Mouse (Mus musculus): ENCODE data around the gene Avl9. TPM values are rescaled to one million over a fixed set of nuclear protein-coding genes. Genes with fewer than 3 reads are reported as not detected.
A peak's percentile ranks its signal among the peaks of the same experiment; 100 is the strongest.

The Avl9 gene
- polyA plus RNA-seq, 1 experiment from 2014 or later: 26.5 TPM

GRCm38 (mm10) chr6:56797311-56798151, 82.8 kb downstream of the Avl9 start, which contains the start of gene Kbtbd2:
TSS of gene Kbtbd2 (minus strand) at chr6:56797813.
- Histone ChIP-seq H3K9me3 (ENCODE audit: control insufficient read depth, low read depth, low read length) (no peaks in the 10 kb centered on the region), H3K4me2 (replicated peaks; ENCODE audit: low read depth, low read length) (peak within 1 kb of the TSS; percentile 84), H3K4me1 (ENCODE audit: control insufficient read depth, insufficient read depth, low read length) (peaks cover 5% of the 10 kb centered on the region; the same call in 1 of the 2 replicates), H3K36me3 (ENCODE audit: control insufficient read depth, insufficient read depth, low read length) (no peaks in the 10 kb centered on the region), H3K27me3 (ENCODE audit: control insufficient read depth, insufficient read depth, low read length) (no peaks in the 10 kb centered on the region), H3K4me3 (ENCODE audit: low read depth, low read length) (peak within 1 kb of the TSS; percentile 81), H3K9ac (replicated peaks; ENCODE audit: low read depth, low read length) (peak within 1 kb of the TSS; percentile 90), H3K27ac (ENCODE audit: low read length) (peak within 1 kb of the TSS; percentile 99)
- under 1% methylated on average over 92 of the region's 98 CpGs for WGBS
- ATAC-seq (ENCODE audit: insufficient number of reproducible peaks, insufficient read depth, low FRiP score, low read depth): peak; percentile 94

DNA sequence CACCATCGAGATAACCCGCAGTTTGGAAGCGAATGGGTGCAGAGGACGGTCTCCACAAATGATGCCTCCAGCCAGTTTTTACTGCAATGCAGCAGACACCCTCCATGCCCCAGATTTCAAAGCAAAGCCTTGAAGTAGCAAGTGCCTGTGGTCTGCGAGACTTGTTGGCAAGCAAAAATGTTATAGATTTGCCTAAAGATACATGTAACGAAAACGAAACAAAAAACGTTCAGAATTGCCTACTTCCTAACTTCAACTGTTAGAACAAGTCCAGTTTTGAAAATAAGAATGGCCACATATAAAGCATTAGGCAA, 83.4 kb downstream of the Avl9 start:
- Histone ChIP-seq H3K9ac (replicated peaks; ENCODE audit: low read depth, low read length) (peak overlapping the region; percentile 90), H3K4me3 (ENCODE audit: low read depth, low read length) (peak overlapping the region; percentile 81), H3K27me3 (ENCODE audit: control insufficient read depth, insufficient read depth, low read length) (no peaks in the 10 kb centered on the region), H3K4me2 (replicated peaks; ENCODE audit: low read depth, low read length) (peak overlapping the region; percentile 84), H3K27ac (ENCODE audit: low read length) (peak overlapping the region; percentile 99), H3K36me3 (ENCODE audit: control insufficient read depth, insufficient read depth, low read length) (no peaks in the 10 kb centered on the region), H3K4me1 (ENCODE audit: control insufficient read depth, insufficient read depth, low read length) (peaks cover 5% of the 10 kb centered on the region; the same call in 1 of the 2 replicates), H3K9me3 (ENCODE audit: control insufficient read depth, low read depth, low read length) (no peaks in the 10 kb centered on the region)
- WGBS: 16% methylated on average over 8 of the region's 8 CpGs
- ATAC-seq (ENCODE audit: insufficient number of reproducible peaks, insufficient read depth, low FRiP score, low read depth): no peak

DNA sequence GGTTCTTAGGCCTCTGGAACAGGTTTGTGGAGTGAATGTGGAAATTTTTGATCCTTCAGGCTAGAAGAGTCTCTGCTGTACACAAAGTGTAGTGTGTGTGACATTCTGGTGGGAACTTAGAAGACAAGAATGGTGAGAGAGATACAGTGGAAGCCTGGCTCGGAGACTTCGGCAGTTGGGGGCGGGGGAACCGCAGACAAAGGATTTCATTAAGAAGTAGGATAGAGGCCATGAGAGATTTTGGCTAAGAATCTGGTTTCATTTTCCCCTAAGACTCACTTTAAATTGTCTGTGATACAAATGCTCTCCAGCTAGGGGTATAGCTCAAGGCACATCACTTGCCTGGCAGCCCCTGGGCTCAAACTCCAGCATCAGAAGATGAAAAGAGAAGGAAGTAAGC, 90.3 kb downstream of the Avl9 start:
- H3K27ac ChIP-seq (ENCODE audit: low read length): no peak overlapping the region
- no peak for ATAC-seq (ENCODE audit: insufficient number of reproducible peaks, insufficient read depth, low FRiP score, low read depth)

DNA sequence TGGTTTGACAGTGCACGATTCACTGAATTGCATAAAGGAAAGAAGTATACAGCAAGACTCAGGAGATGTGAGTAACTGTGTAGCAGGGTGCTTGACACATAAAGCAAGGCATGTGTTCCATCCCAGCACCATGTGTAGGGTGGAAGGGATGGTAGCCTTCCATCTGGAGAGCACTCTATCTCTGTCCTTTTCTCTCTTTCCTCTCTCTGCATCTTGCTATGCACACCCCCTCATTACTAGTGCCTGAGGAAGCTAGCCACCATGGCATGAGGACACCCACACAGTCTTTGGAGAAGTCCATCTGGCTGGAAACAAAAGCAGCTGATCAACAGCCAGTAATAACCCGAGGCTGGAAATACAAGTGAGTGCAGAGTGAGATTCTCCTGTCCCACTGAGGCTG, 91.5 kb downstream of the Avl9 start:
- WGBS: 73% methylated on average over 2 of the region's 2 CpGs
- Histone ChIP-seq H3K4me2 (replicated peaks; ENCODE audit: low read depth, low read length) (no peak overlapping the region), H3K9ac (replicated peaks; ENCODE audit: low read depth, low read length) (no peak overlapping the region), H3K27me3 (ENCODE audit: control insufficient read depth, insufficient read depth, low read length) (no peaks in the 10 kb centered on the region), H3K27ac (ENCODE audit: low read length) (no peak overlapping the region), H3K36me3 (ENCODE audit: control insufficient read depth, insufficient read depth, low read length) (no peaks in the 10 kb centered on the region), H3K9me3 (ENCODE audit: control insufficient read depth, low read depth, low read length) (no peaks in the 10 kb centered on the region), H3K4me3 (ENCODE audit: low read depth, low read length) (no peak overlapping the region), H3K4me1 (ENCODE audit: control insufficient read depth, insufficient read depth, low read length) (no peaks in the 10 kb centered on the region)
- no peak for ATAC-seq (ENCODE audit: insufficient number of reproducible peaks, insufficient read depth, low FRiP score, low read depth)

More for the DNA sequence above, 90.3 kb downstream of the Avl9 start:
- Histone ChIP-seq H3K4me3 (ENCODE audit: low read depth, low read length) (no peak overlapping the region), H3K36me3 (ENCODE audit: control insufficient read depth, insufficient read depth, low read length) (no peaks in the 10 kb centered on the region), H3K9me3 (ENCODE audit: control insufficient read depth, low read depth, low read length) (no peaks in the 10 kb centered on the region), H3K4me2 (replicated peaks; ENCODE audit: low read depth, low read length) (no peak overlapping the region), H3K9ac (replicated peaks; ENCODE audit: low read depth, low read length) (no peak overlapping the region), H3K27me3 (ENCODE audit: control insufficient read depth, insufficient read depth, low read length) (no peaks in the 10 kb centered on the region), H3K4me1 (ENCODE audit: control insufficient read depth, insufficient read depth, low read length) (no peaks in the 10 kb centered on the region)
- WGBS: 80% methylated on average over 4 of the region's 4 CpGs

GRCm38 (mm10) chr6:56808656-56809055, 94.0 kb downstream of the Avl9 start:
- Histone ChIP-seq H3K36me3 (ENCODE audit: control insufficient read depth, insufficient read depth, low read length) (no peaks in the 10 kb centered on the region), H3K9me3 (ENCODE audit: control insufficient read depth, low read depth, low read length) (no peaks in the 10 kb centered on the region), H3K9ac (replicated peaks; ENCODE audit: low read depth, low read length) (no peak overlapping the region), H3K27ac (ENCODE audit: low read length) (no peak overlapping the region), H3K27me3 (ENCODE audit: control insufficient read depth, insufficient read depth, low read length) (no peaks in the 10 kb centered on the region), H3K4me3 (ENCODE audit: low read depth, low read length) (no peak overlapping the region), H3K4me1 (ENCODE audit: control insufficient read depth, insufficient read depth, low read length) (no peaks in the 10 kb centered on the region), H3K4me2 (replicated peaks; ENCODE audit: low read depth, low read length) (no peak overlapping the region)
- ATAC-seq (ENCODE audit: insufficient number of reproducible peaks, insufficient read depth, low FRiP score, low read depth): peak; percentile 78; the same call in 1 of the 2 replicates
- WGBS: 14% methylated on average over 3 of the region's 3 CpGs

Other genes with a start within 250 kb of the Avl9 start
- 2.8 and 4.7 TPM in 2 replicates for gene Pde1c, start 145.8 kb upstream of the Avl9 start, polyA plus RNA-seq (2014; fragmentation: Nextera tagmentation; extraction: Ambion mirVana)
- gene Lsm5, start 10.2 kb upstream of the Avl9 start, polyA plus RNA-seq (2014; fragmentation: Nextera tagmentation; extraction: Ambion mirVana): 145 and 150 TPM in 2 replicates
- 31.7 and 34.4 TPM in 2 replicates for gene Kbtbd2, start 82.9 kb downstream of the Avl9 start, polyA plus RNA-seq (2014; fragmentation: Nextera tagmentation; extraction: Ambion mirVana)
- 149 and 163 TPM in 2 replicates for gene Fkbp9, start 117.2 kb downstream of the Avl9 start, polyA plus RNA-seq (2014; fragmentation: Nextera tagmentation; extraction: Ambion mirVana)
- gene Nt5c3, start 209.0 kb downstream of the Avl9 start, polyA plus RNA-seq (2014; fragmentation: Nextera tagmentation; extraction: Ambion mirVana): 75.1 and 80.5 TPM in 2 replicates
- gene Vmn1r4, start 209.1 kb downstream of the Avl9 start, polyA plus RNA-seq (2014; fragmentation: Nextera tagmentation; extraction: Ambion mirVana): 0.43 TPM in 1 of 2 replicates, not detected in the other

Data from stomach, embryonic 14.5 days (tissue).